Mouse (Mus musculus): Measurements from ENCODE around the gene Adgrg1.

The Adgrg1 gene

GRCm38 (mm10) chr8:94973786-94974185 is 765 bp upstream of the Adgrg1 start:
- DNase-seq (ENCODE audit: extremely low spot score, low read depth, low spot score): no peak

- no peak for DNase-seq (ENCODE audit: extremely low spot score, low read depth, low spot score)
These were observed 2.3 kb downstream of the Adgrg1 start for GRCm38 (mm10) chr8:94976651-94977417.

- no peak for DNase-seq (ENCODE audit: extremely low spot score, low read depth, low spot score)
These were observed 3.6 kb downstream of the Adgrg1 start for GRCm38 (mm10) chr8:94978131-94978530.

GRCm38 (mm10) chr8:94978593-94979319 is 4.2 kb downstream of the Adgrg1 start:
- no peak for DNase-seq (ENCODE audit: extremely low spot score, low read depth, low spot score)

GRCm38 (mm10) chr8:94980176-94980575 is 5.6 kb downstream of the Adgrg1 start:
- no peak for DNase-seq (ENCODE audit: extremely low spot score, low read depth, low spot score)

GRCm38 (mm10) chr8:94980976-94981375 is 6.4 kb downstream of the Adgrg1 start:
- DNase-seq (ENCODE audit: extremely low spot score, low read depth, low spot score): no peak

- no peak for DNase-seq (ENCODE audit: extremely low spot score, low read depth, low spot score)
These were observed 7.3 kb downstream of the Adgrg1 start for GRCm38 (mm10) chr8:94981848-94982247.

- DNase-seq (ENCODE audit: extremely low spot score, low read depth, low spot score): no peak
These were observed 8.6 kb downstream of the Adgrg1 start for GRCm38 (mm10) chr8:94983146-94983545.

- DNase-seq (ENCODE audit: extremely low spot score, low read depth, low spot score): no peak
These were observed 9.4 kb downstream of the Adgrg1 start for GRCm38 (mm10) chr8:94983881-94984516.

GRCm38 (mm10) chr8:94985023-94985422 is 10.5 kb downstream of the Adgrg1 start:
- DNase-seq (ENCODE audit: extremely low spot score, low read depth, low spot score): no peak

GRCm38 (mm10) chr8:94986676-94987075 is 12.1 kb downstream of the Adgrg1 start:
- DNase-seq (ENCODE audit: extremely low spot score, low read depth, low spot score): no peak

- no peak for DNase-seq (ENCODE audit: extremely low spot score, low read depth, low spot score)
These were observed 13.0 kb downstream of the Adgrg1 start for GRCm38 (mm10) chr8:94987553-94987952.

- DNase-seq (ENCODE audit: extremely low spot score, low read depth, low spot score): no peak
These were observed 14.1 kb downstream of the Adgrg1 start for GRCm38 (mm10) chr8:94988619-94989018.

GRCm38 (mm10) chr8:94989711-94990110 is 15.2 kb downstream of the Adgrg1 start:
- no peak for DNase-seq (ENCODE audit: extremely low spot score, low read depth, low spot score)

- DNase-seq (ENCODE audit: extremely low spot score, low read depth, low spot score): no peak
These were observed 16.3 kb downstream of the Adgrg1 start for GRCm38 (mm10) chr8:94990598-94991453.

GRCm38 (mm10) chr8:94991454-94991994 is 17.0 kb downstream of the Adgrg1 start:
- no peak for DNase-seq (ENCODE audit: extremely low spot score, low read depth, low spot score)

GRCm38 (mm10) chr8:94992010-94992409 is 17.5 kb downstream of the Adgrg1 start:
- DNase-seq (ENCODE audit: extremely low spot score, low read depth, low spot score): no peak

GRCm38 (mm10) chr8:94992534-94992933 is 18.0 kb downstream of the Adgrg1 start:
- no peak for DNase-seq (ENCODE audit: extremely low spot score, low read depth, low spot score)

GRCm38 (mm10) chr8:94992996-94993724 is 18.6 kb downstream of the Adgrg1 start:
- DNase-seq (ENCODE audit: extremely low spot score, low read depth, low spot score): no peak

- peak; percentile 35 for DNase-seq (ENCODE audit: extremely low spot score, low read depth, low spot score)
These were observed 19.5 kb downstream of the Adgrg1 start for GRCm38 (mm10) chr8:94994006-94994405.

All from hindlimb bud, embryonic 11.5 days (tissue).